Mouse (Mus musculus) heart, adult 2 months (tissue): ENCODE results near the gene Pard3.

Experiments used
- CTCF ChIP-seq: fragments of 200-600 bp; IDR thresholded peaks from 2 replicates; pipeline ENCODE4 v1.8.1; 2022; ENCODE audit warnings: antibody characterized with exemption, mild to moderate bottlenecking, moderate library complexity
- EP300 ChIP-seq: fragments of 200-500 bp; IDR thresholded peaks from 2 replicates; pipeline ENCODE4 v1.6.1; 2011; ENCODE audit warnings: low read depth, low read length, control low read depth; ENCODE audit not compliant: insufficient read depth

- TF ChIP-seq EP300 = no peak
- TF ChIP-seq CTCF = no peak
Measured at GRCm38 (mm10) chr8:127058759-127059158, 4.9 kb upstream of the Pard3 start.
